Mouse (Mus musculus): Measurements from ENCODE around the gene Gm9758. TPM values are rescaled to one million over a fixed set of nuclear protein-coding genes. Genes with fewer than 3 reads are reported as not detected.
"Not testable (repeated sequence)": the region's sequence is repeated elsewhere in the genome, so short reads cannot be mapped to it uniquely, and the experiment has no call there.

Gene Gm9758
- not detected for polyA plus RNA-seq (2012; fragmentation: generic; extraction: Trizol)
- long read RNA-seq, experiment 1 = 0 reads
- long read RNA-seq, experiment 2 = 0 reads

DNA sequence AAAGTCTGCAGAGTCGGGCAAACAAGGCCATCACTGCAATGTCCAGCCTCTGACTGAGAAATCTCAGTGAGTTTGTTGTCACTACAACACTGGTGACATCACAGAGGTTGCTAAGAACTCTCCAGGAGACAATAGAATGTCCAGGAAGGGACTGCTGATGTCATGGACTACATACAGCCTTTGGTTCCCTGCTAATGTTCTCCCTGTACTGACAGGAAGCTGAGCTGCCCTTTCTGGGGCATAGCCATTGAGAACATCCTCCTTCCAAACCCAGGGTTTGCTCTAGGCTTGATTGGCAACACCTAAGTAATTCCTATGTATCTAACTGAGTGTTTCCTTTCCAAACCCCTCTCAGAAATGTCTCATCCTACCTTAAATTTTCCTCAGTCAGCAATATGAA, at the start of gene Gm9758:
Gm9758 (minus strand) TSS at position 101 of the 400 bp plus-strand sequence.
- not testable (repeated sequence) for H3K27me3 ChIP-seq (ENCODE audit: control insufficient read depth, insufficient read depth, insufficient read length); H3K79me3 ChIP-seq (ENCODE audit: low read depth); H3K36me3 ChIP-seq (ENCODE audit: control insufficient read depth, insufficient read depth); H3K79me2 ChIP-seq (ENCODE audit: control insufficient read depth, insufficient read depth); H3ac ChIP-seq (ENCODE audit: control insufficient read depth, insufficient read length, low read depth); H3K4me3 ChIP-seq (ENCODE audit: insufficient read depth, poor library complexity, severe bottlenecking)

DNA sequence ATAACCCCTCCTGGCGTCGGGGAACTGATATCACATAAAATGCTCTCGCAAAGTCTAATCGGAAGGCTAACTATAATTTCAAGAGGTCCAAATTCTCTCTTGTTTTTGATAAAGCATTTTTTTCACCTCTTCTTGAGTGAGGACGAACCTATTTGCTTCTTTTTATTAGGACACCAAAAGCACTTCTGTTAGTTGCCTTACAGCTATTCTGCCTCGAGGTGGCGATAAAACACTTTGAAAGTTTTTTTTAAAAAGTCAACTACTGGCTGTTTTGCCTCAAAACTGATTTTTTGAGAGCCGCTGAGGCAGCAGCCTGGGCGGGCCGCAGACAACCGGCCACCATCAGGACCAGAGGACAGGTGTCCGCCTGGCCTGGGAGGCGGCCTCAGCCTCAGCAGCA, 49.1 kb upstream of the Gm9758 start:
- not testable (repeated sequence) for H3K79me3 ChIP-seq (ENCODE audit: low read depth); H3ac ChIP-seq (ENCODE audit: control insufficient read depth, insufficient read length, low read depth); H3K36me3 ChIP-seq (ENCODE audit: control insufficient read depth, insufficient read depth); H3K79me2 ChIP-seq (ENCODE audit: control insufficient read depth, insufficient read depth); H3K4me3 ChIP-seq (ENCODE audit: insufficient read depth, poor library complexity, severe bottlenecking); H3K27me3 ChIP-seq (ENCODE audit: control insufficient read depth, insufficient read depth, insufficient read length)

DNA sequence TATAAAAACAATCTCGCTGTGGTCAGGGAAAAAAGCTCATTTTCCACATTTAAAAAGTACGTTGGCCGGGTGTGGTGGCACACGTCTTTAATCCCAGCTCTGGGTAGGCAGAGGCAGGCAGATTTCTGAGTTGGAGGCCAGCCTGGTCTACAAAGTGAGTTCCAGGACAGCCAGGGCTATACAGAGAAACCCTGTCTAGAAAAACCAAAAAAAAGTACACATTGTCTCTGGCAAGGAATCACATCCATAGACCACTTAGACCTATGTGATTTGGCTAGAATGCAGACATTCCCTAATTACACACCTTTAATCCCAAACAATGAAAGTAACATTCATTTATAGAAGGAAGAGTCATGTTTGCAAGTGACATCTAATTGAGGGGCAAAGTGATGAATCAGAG, 46.8 kb upstream of the Gm9758 start:
- not testable (repeated sequence) for H3K79me2 ChIP-seq (ENCODE audit: control insufficient read depth, insufficient read depth); H3ac ChIP-seq (ENCODE audit: control insufficient read depth, insufficient read length, low read depth); H3K79me3 ChIP-seq (ENCODE audit: low read depth); H3K36me3 ChIP-seq (ENCODE audit: control insufficient read depth, insufficient read depth); H3K27me3 ChIP-seq (ENCODE audit: control insufficient read depth, insufficient read depth, insufficient read length); H3K4me3 ChIP-seq (ENCODE audit: insufficient read depth, poor library complexity, severe bottlenecking)

DNA sequence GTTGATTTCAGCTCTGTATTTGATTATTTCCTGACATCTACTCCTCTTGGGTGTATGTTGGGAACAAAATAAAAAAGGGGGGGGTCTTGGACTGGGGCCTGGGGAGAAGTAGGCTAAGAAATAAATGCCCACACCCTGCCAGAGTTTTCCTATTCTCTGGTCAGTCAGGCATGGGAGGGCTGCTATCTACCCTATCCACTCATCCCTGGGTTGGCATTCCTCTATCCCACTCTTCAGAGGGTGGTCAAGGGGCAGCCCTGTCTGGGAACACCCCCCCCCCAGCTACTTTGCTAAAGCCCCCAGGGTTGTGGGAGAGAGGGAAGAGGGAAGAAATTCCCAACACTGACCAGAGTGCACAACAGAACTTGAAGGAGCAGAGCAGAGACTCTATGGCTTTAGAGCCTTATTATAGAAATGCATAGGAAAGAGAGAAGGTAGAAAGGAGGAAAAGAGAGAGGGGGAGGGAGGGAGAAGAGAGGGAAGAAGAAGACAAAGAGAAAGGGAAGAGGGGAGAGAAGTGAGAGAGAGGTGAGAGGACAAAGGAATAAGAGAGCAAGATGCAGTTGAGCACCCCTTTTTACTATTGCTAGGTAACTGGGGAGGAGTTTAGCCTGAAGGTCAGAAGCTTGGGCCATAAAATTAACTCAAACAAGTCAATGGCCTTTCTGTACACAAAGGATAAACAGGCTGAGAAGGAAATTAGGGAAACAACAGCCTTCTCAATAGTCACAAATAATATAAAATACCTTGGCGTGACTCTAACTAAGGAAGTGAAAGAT, 41.4 kb upstream of the Gm9758 start:
- H3K27me3 ChIP-seq (ENCODE audit: control insufficient read depth, insufficient read depth, insufficient read length); H3K79me2 ChIP-seq (ENCODE audit: control insufficient read depth, insufficient read depth); H3K36me3 ChIP-seq (ENCODE audit: control insufficient read depth, insufficient read depth); H3K79me3 ChIP-seq (ENCODE audit: low read depth); H3K4me3 ChIP-seq (ENCODE audit: insufficient read depth, poor library complexity, severe bottlenecking); H3ac ChIP-seq (ENCODE audit: control insufficient read depth, insufficient read length, low read depth): not testable (repeated sequence)

DNA sequence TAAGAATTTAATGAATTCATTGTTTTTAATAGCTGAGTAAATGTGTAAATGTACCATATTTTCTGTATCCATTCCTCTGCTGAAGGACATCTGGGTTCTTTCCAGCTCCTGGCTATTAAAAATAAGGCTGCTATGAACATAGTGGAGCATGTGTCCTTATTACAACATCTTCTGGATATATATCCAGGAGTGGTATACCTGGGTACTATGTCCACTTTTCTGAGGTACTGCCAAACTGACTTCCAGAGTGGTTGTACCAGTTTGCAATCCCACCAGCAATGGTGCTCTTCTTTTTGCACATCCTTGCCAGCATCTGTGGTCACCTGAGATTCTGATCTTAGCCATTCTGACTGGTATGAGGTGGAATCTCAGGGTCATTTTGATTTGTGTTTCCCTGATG, 38.9 kb upstream of the Gm9758 start:
- H3K79me2 ChIP-seq (ENCODE audit: control insufficient read depth, insufficient read depth); H3ac ChIP-seq (ENCODE audit: control insufficient read depth, insufficient read length, low read depth); H3K79me3 ChIP-seq (ENCODE audit: low read depth); H3K27me3 ChIP-seq (ENCODE audit: control insufficient read depth, insufficient read depth, insufficient read length); H3K36me3 ChIP-seq (ENCODE audit: control insufficient read depth, insufficient read depth); H3K4me3 ChIP-seq (ENCODE audit: insufficient read depth, poor library complexity, severe bottlenecking): not testable (repeated sequence)

DNA sequence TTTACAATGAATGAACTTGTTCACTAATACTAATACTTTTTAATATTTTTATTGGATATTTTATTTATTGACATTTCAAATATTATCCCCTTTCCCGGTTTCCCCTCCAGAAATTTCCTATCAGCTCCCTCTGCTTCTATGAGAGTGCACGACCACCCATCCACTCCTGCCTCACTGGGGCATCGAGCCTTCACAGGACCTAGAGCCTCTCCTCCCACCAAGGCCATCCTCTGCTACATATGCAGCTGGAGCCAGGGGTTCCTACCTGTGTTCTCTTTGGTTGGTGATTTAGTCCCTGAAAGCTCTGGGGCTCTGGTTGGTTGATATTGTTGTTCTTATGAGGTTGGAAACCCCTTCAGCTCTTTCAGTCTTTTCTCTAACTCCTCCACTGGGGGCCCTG, 38.0 kb upstream of the Gm9758 start:
- H3K79me3 ChIP-seq (ENCODE audit: low read depth); H3K4me3 ChIP-seq (ENCODE audit: insufficient read depth, poor library complexity, severe bottlenecking); H3K36me3 ChIP-seq (ENCODE audit: control insufficient read depth, insufficient read depth); H3ac ChIP-seq (ENCODE audit: control insufficient read depth, insufficient read length, low read depth); H3K79me2 ChIP-seq (ENCODE audit: control insufficient read depth, insufficient read depth); H3K27me3 ChIP-seq (ENCODE audit: control insufficient read depth, insufficient read depth, insufficient read length): not testable (repeated sequence)

DNA sequence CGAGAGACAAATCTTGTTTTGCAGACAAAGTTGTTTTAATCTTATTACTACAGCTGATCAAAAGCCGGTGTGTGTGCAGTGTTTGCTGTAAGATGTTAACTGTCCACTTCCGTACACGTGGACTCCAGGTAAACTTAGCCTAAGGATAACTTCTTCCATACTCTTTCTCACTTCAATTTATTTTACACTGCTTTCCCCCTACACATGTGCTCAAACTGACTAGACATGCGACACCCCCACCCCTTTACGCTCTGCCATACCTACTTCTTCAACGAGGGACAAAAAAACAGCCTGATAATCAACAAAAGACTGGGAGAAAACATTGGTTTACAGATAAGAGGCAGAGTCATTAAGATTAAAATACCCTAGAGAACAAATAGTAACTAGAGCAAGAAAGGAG, 37.1 kb upstream of the Gm9758 start:
- not testable (repeated sequence) for H3K4me3 ChIP-seq (ENCODE audit: insufficient read depth, poor library complexity, severe bottlenecking); H3K79me2 ChIP-seq (ENCODE audit: control insufficient read depth, insufficient read depth); H3K36me3 ChIP-seq (ENCODE audit: control insufficient read depth, insufficient read depth); H3K79me3 ChIP-seq (ENCODE audit: low read depth); H3K27me3 ChIP-seq (ENCODE audit: control insufficient read depth, insufficient read depth, insufficient read length); H3ac ChIP-seq (ENCODE audit: control insufficient read depth, insufficient read length, low read depth)

DNA sequence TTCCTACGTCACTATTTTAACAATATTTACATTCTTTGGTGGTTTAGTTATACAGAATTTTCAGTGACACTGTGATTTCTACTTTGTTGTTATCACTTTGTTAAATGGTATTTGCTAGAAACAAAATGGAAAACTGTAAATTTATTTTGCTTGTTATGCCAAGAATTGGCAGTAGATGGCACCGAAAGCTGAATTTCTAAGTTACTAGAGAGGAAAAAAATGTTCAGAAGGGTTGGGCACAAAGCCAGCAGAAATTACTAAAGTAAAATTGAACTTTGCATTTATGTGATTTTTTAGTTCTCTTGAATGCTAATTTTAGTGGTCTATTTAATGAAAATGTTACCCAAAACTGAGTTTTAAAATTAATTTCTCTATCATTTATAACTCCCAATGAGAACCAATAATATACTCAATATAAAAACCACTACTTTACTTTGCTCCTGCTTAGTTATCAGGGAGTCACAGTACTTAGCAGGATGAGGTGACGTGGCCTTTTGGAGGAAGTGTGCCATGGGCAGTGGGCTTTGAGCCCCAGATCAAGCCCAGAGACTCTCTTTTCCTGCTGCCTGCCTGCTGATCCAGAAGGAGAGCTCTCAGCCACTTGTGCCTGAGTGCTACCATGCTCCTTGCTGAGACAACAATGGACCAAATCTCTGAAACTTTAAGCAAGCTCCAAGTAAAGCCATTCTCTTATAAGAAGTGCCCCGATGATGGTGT, 32.9 kb upstream of the Gm9758 start:
- not testable (repeated sequence) for H3K4me3 ChIP-seq (ENCODE audit: insufficient read depth, poor library complexity, severe bottlenecking); H3K79me2 ChIP-seq (ENCODE audit: control insufficient read depth, insufficient read depth); H3K79me3 ChIP-seq (ENCODE audit: low read depth); H3ac ChIP-seq (ENCODE audit: control insufficient read depth, insufficient read length, low read depth); H3K27me3 ChIP-seq (ENCODE audit: control insufficient read depth, insufficient read depth, insufficient read length); H3K36me3 ChIP-seq (ENCODE audit: control insufficient read depth, insufficient read depth)

DNA sequence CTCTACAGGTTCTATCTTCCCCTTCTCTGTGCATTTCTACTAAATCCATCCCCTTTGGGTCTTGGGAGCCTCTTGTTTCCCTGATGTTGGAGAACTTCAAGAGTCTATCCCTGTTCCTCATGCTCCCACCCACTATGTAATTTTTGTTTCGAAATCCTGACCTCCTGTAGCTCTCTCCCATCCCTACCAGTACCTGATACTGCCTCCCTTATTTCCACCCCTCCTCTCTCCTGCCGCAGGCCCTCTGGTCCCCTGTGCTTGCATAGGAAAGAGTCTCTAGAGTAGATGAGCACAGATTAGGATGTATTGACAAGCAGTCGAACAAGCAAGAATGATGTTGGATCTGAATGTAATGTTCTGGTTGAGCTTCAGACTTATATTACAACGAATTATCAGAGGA, 30.8 kb upstream of the Gm9758 start:
- H3ac ChIP-seq (ENCODE audit: control insufficient read depth, insufficient read length, low read depth); H3K79me3 ChIP-seq (ENCODE audit: low read depth); H3K79me2 ChIP-seq (ENCODE audit: control insufficient read depth, insufficient read depth); H3K4me3 ChIP-seq (ENCODE audit: insufficient read depth, poor library complexity, severe bottlenecking); H3K36me3 ChIP-seq (ENCODE audit: control insufficient read depth, insufficient read depth); H3K27me3 ChIP-seq (ENCODE audit: control insufficient read depth, insufficient read depth, insufficient read length): not testable (repeated sequence)

DNA sequence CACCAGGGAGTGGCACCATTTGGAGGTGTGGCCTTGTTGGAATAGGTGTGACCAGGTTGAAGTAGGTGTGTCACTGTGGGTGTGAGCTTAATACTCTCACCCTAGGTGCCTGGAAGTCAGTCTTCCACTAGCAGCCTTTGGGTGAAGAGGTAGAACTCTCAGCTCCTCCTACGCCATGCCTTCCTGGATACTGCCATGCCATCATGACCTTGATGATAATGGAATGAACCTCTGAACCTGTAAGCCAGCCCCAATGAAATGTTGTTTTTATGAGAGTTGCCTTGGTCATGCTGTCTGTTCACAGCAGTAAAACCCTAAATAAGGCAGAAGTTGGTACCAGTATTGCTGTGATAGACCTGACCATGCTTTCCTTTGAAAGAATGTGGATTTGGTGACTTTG, 26.3 kb upstream of the Gm9758 start:
- not testable (repeated sequence) for H3K79me2 ChIP-seq (ENCODE audit: control insufficient read depth, insufficient read depth); H3ac ChIP-seq (ENCODE audit: control insufficient read depth, insufficient read length, low read depth); H3K36me3 ChIP-seq (ENCODE audit: control insufficient read depth, insufficient read depth); H3K4me3 ChIP-seq (ENCODE audit: insufficient read depth, poor library complexity, severe bottlenecking); H3K79me3 ChIP-seq (ENCODE audit: low read depth); H3K27me3 ChIP-seq (ENCODE audit: control insufficient read depth, insufficient read depth, insufficient read length)

DNA sequence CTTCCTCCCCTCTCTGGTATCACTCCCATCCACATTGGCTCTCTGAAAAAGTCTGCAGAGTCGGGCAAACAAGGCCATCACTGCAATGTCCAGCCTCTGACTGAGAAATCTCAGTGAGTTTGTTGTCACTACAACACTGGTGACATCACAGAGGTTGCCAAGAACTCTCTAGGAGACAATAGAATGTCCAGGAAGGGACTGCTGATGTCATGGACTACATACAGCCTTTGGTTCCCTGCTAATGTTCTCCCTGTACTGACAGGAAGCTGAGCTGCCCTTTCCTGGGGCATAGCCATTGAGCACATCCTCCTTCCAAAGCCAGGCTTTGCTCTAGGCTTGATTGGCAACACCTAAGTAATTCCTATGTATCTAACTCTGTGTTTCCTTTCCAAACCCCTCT, 23.6 kb upstream of the Gm9758 start, which contains the start of gene Speer4e:
Speer4e (minus strand) TSS at position 101 of the 400 bp plus-strand sequence.
- H3K79me3 ChIP-seq (ENCODE audit: low read depth); H3ac ChIP-seq (ENCODE audit: control insufficient read depth, insufficient read length, low read depth); H3K4me3 ChIP-seq (ENCODE audit: insufficient read depth, poor library complexity, severe bottlenecking); H3K79me2 ChIP-seq (ENCODE audit: control insufficient read depth, insufficient read depth); H3K27me3 ChIP-seq (ENCODE audit: control insufficient read depth, insufficient read depth, insufficient read length); H3K36me3 ChIP-seq (ENCODE audit: control insufficient read depth, insufficient read depth): not testable (repeated sequence)

DNA sequence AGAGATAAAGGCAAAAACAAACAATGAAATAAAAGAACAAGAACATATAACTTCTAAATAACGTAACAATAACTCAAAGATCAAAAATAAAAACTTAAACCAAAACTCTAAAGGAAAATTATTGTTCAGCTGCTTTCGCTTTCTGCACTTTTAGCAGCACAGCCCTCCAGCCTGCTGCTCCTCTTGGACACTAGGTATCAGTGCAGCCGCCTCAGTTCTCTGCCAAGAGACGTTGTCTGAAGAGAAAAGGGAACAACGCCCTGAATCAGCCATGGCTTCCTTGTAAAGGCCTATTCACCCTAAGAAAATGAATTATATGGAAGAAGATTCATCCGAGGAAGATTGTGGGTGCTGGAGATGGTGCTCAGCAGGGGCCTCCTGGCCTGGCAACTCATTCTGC, 19.0 kb upstream of the Gm9758 start:
- not testable (repeated sequence) for H3K27me3 ChIP-seq (ENCODE audit: control insufficient read depth, insufficient read depth, insufficient read length); H3K79me3 ChIP-seq (ENCODE audit: low read depth)

More for the DNA sequence above, 19.0 kb upstream of the Gm9758 start:
- not testable (repeated sequence) for H3K4me3 ChIP-seq (ENCODE audit: insufficient read depth, poor library complexity, severe bottlenecking); H3ac ChIP-seq (ENCODE audit: control insufficient read depth, insufficient read length, low read depth); H3K79me2 ChIP-seq (ENCODE audit: control insufficient read depth, insufficient read depth); H3K36me3 ChIP-seq (ENCODE audit: control insufficient read depth, insufficient read depth)

Measured in C2C12 (cell line).